Mouse (Mus musculus): ENCODE measurements around the gene Izumo4. TPM values are rescaled to one million over a fixed set of nuclear protein-coding genes. Genes with fewer than 3 reads are reported as not detected.

The Izumo4 gene
- polyA plus RNA-seq, 2 experiments, result 4.0 to 11.3 TPM

GRCm38 (mm10) chr10:80747410-80747809 is 45.4 kb downstream of the Izumo4 start:
- Histone ChIP-seq H3K4me3 (ENCODE audit: insufficient read depth in 1 of 2, low read depth in 2 of 2, low read length in 2 of 2) (no peak overlapping the region), H3K27ac (no peak overlapping the region), H3K9ac (replicated peaks) (no peak overlapping the region), H3K4me1 (replicated peaks; ENCODE audit: control insufficient read depth in 2 of 2, insufficient read depth in 2 of 2, low read length in 1 of 2) (peaks cover 21 to 25% of the 10 kb centered on the region in 2 experiments), H3K9me3 (ENCODE audit: control insufficient read depth, low read length) (no peaks in the 10 kb centered on the region), H3K36me3 (replicated peaks; ENCODE audit: control insufficient read depth, insufficient read depth, low read depth) (no peaks in the 10 kb centered on the region), H3K4me2 (ENCODE audit: low read depth) (no peak overlapping the region), H3K27me3 (ENCODE audit: control insufficient read depth, insufficient read depth, low read length) (no peaks in the 10 kb centered on the region)
- TF ChIP-seq CTCF (IDR thresholded peaks at IDR 0.05; ENCODE audit: low read depth) (peak; percentile 98), EP300 (IDR thresholded peaks at IDR 0.05; ENCODE audit: low read depth) (no peak)
- WGBS (ENCODE audit: insufficient replicate concordance), result 8% methylated on average over 3 of the region's 3 CpGs
- ATAC-seq (ENCODE audit: insufficient read depth) (no peak), DNase-seq (ENCODE audit: low read depth in 3 of 3, low spot score in 3 of 3) (peak; percentile 57 to 64 (median 62))

- no peak overlapping the region for H3K27ac ChIP-seq
- peaks cover 21 to 26% of the 10 kb centered on the region in 2 experiments for H3K4me1 ChIP-seq (replicated peaks; ENCODE audit: control insufficient read depth in 2 of 2, insufficient read depth in 2 of 2, low read length in 1 of 2)
- ATAC-seq (ENCODE audit: insufficient read depth) (no peak), DNase-seq (ENCODE audit: low read depth in 3 of 3, low spot score in 3 of 3) (peak in 2 of 3 experiments; percentile 57 to 58)
- no peak overlapping the region for H3K4me3 ChIP-seq (ENCODE audit: insufficient read depth in 1 of 2, low read depth in 2 of 2, low read length in 2 of 2)
- no peaks in the 10 kb centered on the region for H3K36me3 ChIP-seq (replicated peaks; ENCODE audit: control insufficient read depth, insufficient read depth, low read depth)
- H3K9me3 ChIP-seq (ENCODE audit: control insufficient read depth, low read length), result no peaks in the 10 kb centered on the region
- H3K9ac ChIP-seq (replicated peaks), result no peak overlapping the region
- TF ChIP-seq EP300 (IDR thresholded peaks at IDR 0.05; ENCODE audit: low read depth) (no peak), CTCF (IDR thresholded peaks at IDR 0.05; ENCODE audit: low read depth) (no peak)
- no peaks in the 10 kb centered on the region for H3K27me3 ChIP-seq (ENCODE audit: control insufficient read depth, insufficient read depth, low read length)
- 8% methylated on average over 6 of the region's 6 CpGs for WGBS (ENCODE audit: insufficient replicate concordance)
- H3K4me2 ChIP-seq (ENCODE audit: low read depth), result no peak overlapping the region
Measured at GRCm38 (mm10) chr10:80748609-80749008, 46.6 kb downstream of the Izumo4 start.

- ATAC-seq (ENCODE audit: insufficient read depth) (no peak), DNase-seq (ENCODE audit: low read depth in 3 of 3, low spot score in 3 of 3) (no peak)
- peaks cover 17 to 19% of the 10 kb centered on the region in 2 experiments for H3K4me1 ChIP-seq (replicated peaks; ENCODE audit: control insufficient read depth in 2 of 2, insufficient read depth in 2 of 2, low read length in 1 of 2)
- H3K27me3 ChIP-seq (ENCODE audit: control insufficient read depth, insufficient read depth, low read length), result no peaks in the 10 kb centered on the region
- H3K4me2 ChIP-seq (ENCODE audit: low read depth), result peak overlapping the region; percentile 76
- no peaks in the 10 kb centered on the region for H3K9me3 ChIP-seq (ENCODE audit: control insufficient read depth, low read length)
- WGBS (ENCODE audit: insufficient replicate concordance), result 2% methylated on average over 16 of the region's 16 CpGs
- TF ChIP-seq EP300 (IDR thresholded peaks at IDR 0.05; ENCODE audit: low read depth) (no peak), CTCF (IDR thresholded peaks at IDR 0.05; ENCODE audit: low read depth) (peak; percentile 64)
- H3K4me3 ChIP-seq (ENCODE audit: insufficient read depth in 1 of 2, low read depth in 2 of 2, low read length in 2 of 2), result peak overlapping the region; percentile 8 to 34
- H3K27ac ChIP-seq, result peak overlapping the region; percentile 12; the same call in 1 of the 2 replicates
- H3K9ac ChIP-seq (replicated peaks), result peak overlapping the region; percentile 23
- H3K36me3 ChIP-seq (replicated peaks; ENCODE audit: control insufficient read depth, insufficient read depth, low read depth), result no peaks in the 10 kb centered on the region
Measured at GRCm38 (mm10) chr10:80751188-80751832, 49.3 kb downstream of the Izumo4 start.

- ATAC-seq (ENCODE audit: insufficient read depth) (peak; percentile 59), DNase-seq (ENCODE audit: low read depth in 3 of 3, low spot score in 3 of 3) (peak; percentile 69 to 72 (median 72))
- Histone ChIP-seq H3K4me3 (ENCODE audit: insufficient read depth in 1 of 2, low read depth in 2 of 2, low read length in 2 of 2) (peak overlapping the region; percentile 8 to 34), H3K27ac (no peak overlapping the region), H3K27me3 (ENCODE audit: control insufficient read depth, insufficient read depth, low read length) (no peaks in the 10 kb centered on the region), H3K9me3 (ENCODE audit: control insufficient read depth, low read length) (no peaks in the 10 kb centered on the region), H3K4me2 (ENCODE audit: low read depth) (peak overlapping the region; percentile 76), H3K4me1 (replicated peaks; ENCODE audit: control insufficient read depth in 2 of 2, insufficient read depth in 2 of 2, low read length in 1 of 2) (peaks cover 24 to 27% of the 10 kb centered on the region in 2 experiments), H3K9ac (replicated peaks) (no peak overlapping the region; the same call in 1 of the 2 replicates), H3K36me3 (replicated peaks; ENCODE audit: control insufficient read depth, insufficient read depth, low read depth) (no peaks in the 10 kb centered on the region)
- WGBS (ENCODE audit: insufficient replicate concordance), result 4% methylated on average over 6 of the region's 6 CpGs
- TF ChIP-seq CTCF (IDR thresholded peaks at IDR 0.05; ENCODE audit: low read depth), result no peak
- no peak for TF ChIP-seq EP300 (IDR thresholded peaks at IDR 0.05; ENCODE audit: low read depth)
Measured at GRCm38 (mm10) chr10:80752079-80752625, 50.2 kb downstream of the Izumo4 start.

- WGBS (ENCODE audit: insufficient replicate concordance), result under 1% methylated on average over 54 of the region's 57 CpGs
- TF ChIP-seq CTCF (IDR thresholded peaks at IDR 0.05; ENCODE audit: low read depth), result no peak
- TF ChIP-seq EP300 (IDR thresholded peaks at IDR 0.05; ENCODE audit: low read depth), result no peak
- peaks cover 26 to 44% of the 10 kb centered on the region in 2 experiments for H3K4me1 ChIP-seq (replicated peaks; ENCODE audit: control insufficient read depth in 2 of 2, insufficient read depth in 2 of 2, low read length in 1 of 2)
Measured at GRCm38 (mm10) chr10:80754594-80755290, 52.8 kb downstream of the Izumo4 start, which contains the start of gene Dot1l. TSS of gene Dot1l (plus strand) at chr10:80755206.

More at GRCm38 (mm10) chr10:80754594-80755290, 52.8 kb downstream of the Izumo4 start, which contains the start of gene Dot1l:
- DNase-seq (ENCODE audit: low read depth in 3 of 3, low spot score in 3 of 3) (peak; percentile 94), ATAC-seq (ENCODE audit: insufficient read depth) (peak; percentile 92)
- no peaks in the 10 kb centered on the region for H3K9me3 ChIP-seq (ENCODE audit: control insufficient read depth, low read length)
- peak within 1 kb of the TSS; percentile 86 to 99 for H3K4me3 ChIP-seq (ENCODE audit: insufficient read depth in 1 of 2, low read depth in 2 of 2, low read length in 2 of 2)
- no peaks in the 10 kb centered on the region for H3K27me3 ChIP-seq (ENCODE audit: control insufficient read depth, insufficient read depth, low read length)
- peak within 1 kb of the TSS; percentile 84 for H3K9ac ChIP-seq (replicated peaks)
- H3K4me2 ChIP-seq (ENCODE audit: low read depth), result peak within 1 kb of the TSS; percentile 97
- peak within 1 kb of the TSS; percentile 50 for H3K27ac ChIP-seq
- no peaks in the 10 kb centered on the region for H3K36me3 ChIP-seq (replicated peaks; ENCODE audit: control insufficient read depth, insufficient read depth, low read depth)

Other genes starting within 250 kb of the Izumo4 start
- 0.02 TPM in 2 replicates for gene Onecut3, start 207.3 kb upstream of the Izumo4 start, polyA plus RNA-seq (2012; rRNA removed)
- not detected in 2 replicates for gene Onecut3, start 207.3 kb upstream of the Izumo4 start, polyA plus RNA-seq (2014; fragmentation: Nextera tagmentation; extraction: Ambion mirVana)
- 0.01 and 0.02 TPM in 2 replicates for gene Atp8b3, start 163.1 kb upstream of the Izumo4 start, polyA plus RNA-seq (2012; rRNA removed)
- 0.05 TPM in 1 of 2 replicates, not detected in the other for gene Atp8b3, start 163.1 kb upstream of the Izumo4 start, polyA plus RNA-seq (2014; fragmentation: Nextera tagmentation; extraction: Ambion mirVana)
- 19.1 and 24.8 TPM in 2 replicates for gene Rexo1, start 140.6 kb upstream of the Izumo4 start, polyA plus RNA-seq (2012; rRNA removed)
- 10.7 and 14.0 TPM in 2 replicates for gene Rexo1, start 140.6 kb upstream of the Izumo4 start, polyA plus RNA-seq (2014; fragmentation: Nextera tagmentation; extraction: Ambion mirVana)
- gene Klf16, start 124.9 kb upstream of the Izumo4 start, polyA plus RNA-seq (2012; rRNA removed), result 12.5 and 13.8 TPM in 2 replicates
- 10.6 and 12.3 TPM in 2 replicates for gene Klf16, start 124.9 kb upstream of the Izumo4 start, polyA plus RNA-seq (2014; fragmentation: Nextera tagmentation; extraction: Ambion mirVana)
- gene Abhd17a, start 111.8 kb upstream of the Izumo4 start, polyA plus RNA-seq (2012; rRNA removed), result 41.2 and 51.0 TPM in 2 replicates
- gene Abhd17a, start 111.8 kb upstream of the Izumo4 start, polyA plus RNA-seq (2014; fragmentation: Nextera tagmentation; extraction: Ambion mirVana), result 55.0 and 63.4 TPM in 2 replicates
- 22.0 and 27.6 TPM in 2 replicates for gene Scamp4, start 99.3 kb upstream of the Izumo4 start, polyA plus RNA-seq (2012; rRNA removed)
- gene Scamp4, start 99.3 kb upstream of the Izumo4 start, polyA plus RNA-seq (2014; fragmentation: Nextera tagmentation; extraction: Ambion mirVana), result 34.6 and 39.8 TPM in 2 replicates
- gene Adat3, start 99.3 kb upstream of the Izumo4 start, polyA plus RNA-seq (2012; rRNA removed), result 6.3 and 6.4 TPM in 2 replicates
- 3.8 and 4.9 TPM in 2 replicates for gene Adat3, start 99.3 kb upstream of the Izumo4 start, polyA plus RNA-seq (2014; fragmentation: Nextera tagmentation; extraction: Ambion mirVana)
- gene Gm49322, start 96.2 kb upstream of the Izumo4 start, polyA plus RNA-seq (2012; rRNA removed), result 1.2 and 1.3 TPM in 2 replicates
- 0.19 and 0.28 TPM in 2 replicates for gene Gm49322, start 96.2 kb upstream of the Izumo4 start, polyA plus RNA-seq (2014; fragmentation: Nextera tagmentation; extraction: Ambion mirVana)
- 46.9 and 51.3 TPM in 2 replicates for gene Csnk1g2, start 79.3 kb upstream of the Izumo4 start, polyA plus RNA-seq (2012; rRNA removed)
- 25.5 and 27.0 TPM in 2 replicates for gene Csnk1g2, start 79.3 kb upstream of the Izumo4 start, polyA plus RNA-seq (2014; fragmentation: Nextera tagmentation; extraction: Ambion mirVana)
- 8.2 and 11.3 TPM in 2 replicates for gene Btbd2, start 45.1 kb upstream of the Izumo4 start, polyA plus RNA-seq (2012; rRNA removed)
- 8.6 and 12.0 TPM in 2 replicates for gene Btbd2, start 45.1 kb upstream of the Izumo4 start, polyA plus RNA-seq (2014; fragmentation: Nextera tagmentation; extraction: Ambion mirVana)
- gene Mknk2, start 24.1 kb upstream of the Izumo4 start, polyA plus RNA-seq (2012; rRNA removed), result 59.7 and 69.1 TPM in 2 replicates
- gene Mknk2, start 24.1 kb upstream of the Izumo4 start, polyA plus RNA-seq (2014; fragmentation: Nextera tagmentation; extraction: Ambion mirVana), result 58.7 and 74.3 TPM in 2 replicates
- gene Mob3a, start 207 bp upstream of the Izumo4 start, polyA plus RNA-seq (2012; rRNA removed), result 13.0 and 15.8 TPM in 2 replicates
- 14.2 and 16.0 TPM in 2 replicates for gene Mob3a, start 207 bp upstream of the Izumo4 start, polyA plus RNA-seq (2014; fragmentation: Nextera tagmentation; extraction: Ambion mirVana)
- gene Ap3d1, start 40.1 kb downstream of the Izumo4 start, polyA plus RNA-seq (2012; rRNA removed), result 24.5 and 26.2 TPM in 2 replicates
- 20.1 and 22.4 TPM in 2 replicates for gene Ap3d1, start 40.1 kb downstream of the Izumo4 start, polyA plus RNA-seq (2014; fragmentation: Nextera tagmentation; extraction: Ambion mirVana)
- 11.5 and 11.6 TPM in 2 replicates for gene Dot1l, start 53.0 kb downstream of the Izumo4 start, polyA plus RNA-seq (2012; rRNA removed)
- gene Dot1l, start 53.0 kb downstream of the Izumo4 start, polyA plus RNA-seq (2014; fragmentation: Nextera tagmentation; extraction: Ambion mirVana), result 7.1 and 8.3 TPM in 2 replicates
- 26.1 and 35.6 TPM in 2 replicates for gene Sf3a2, start 96.0 kb downstream of the Izumo4 start, polyA plus RNA-seq (2012; rRNA removed)
- gene Sf3a2, start 96.0 kb downstream of the Izumo4 start, polyA plus RNA-seq (2014; fragmentation: Nextera tagmentation; extraction: Ambion mirVana), result 36.1 and 40.7 TPM in 2 replicates
- 46.7 and 50.8 TPM in 2 replicates for gene Plekhj1, start 96.4 kb downstream of the Izumo4 start, polyA plus RNA-seq (2012; rRNA removed)
- gene Plekhj1, start 96.4 kb downstream of the Izumo4 start, polyA plus RNA-seq (2014; fragmentation: Nextera tagmentation; extraction: Ambion mirVana), result 77.0 and 85.0 TPM in 2 replicates
- 0.31 and 0.36 TPM in 2 replicates for gene Amh, start 103.1 kb downstream of the Izumo4 start, polyA plus RNA-seq (2012; rRNA removed)
- 0.08 TPM in 1 of 2 replicates, not detected in the other for gene Amh, start 103.1 kb downstream of the Izumo4 start, polyA plus RNA-seq (2014; fragmentation: Nextera tagmentation; extraction: Ambion mirVana)
- gene Jsrp1, start 111.3 kb downstream of the Izumo4 start, polyA plus RNA-seq (2012; rRNA removed), result 0.15 TPM in 1 of 2 replicates, not detected in the other
- not detected in 2 replicates for gene Jsrp1, start 111.3 kb downstream of the Izumo4 start, polyA plus RNA-seq (2014; fragmentation: Nextera tagmentation; extraction: Ambion mirVana)
- gene Oaz1, start 124.5 kb downstream of the Izumo4 start, polyA plus RNA-seq (2012; rRNA removed), result 673 and 795 TPM in 2 replicates
- gene Oaz1, start 124.5 kb downstream of the Izumo4 start, polyA plus RNA-seq (2014; fragmentation: Nextera tagmentation; extraction: Ambion mirVana), result 1,285 and 1,384 TPM in 2 replicates
- gene Lingo3, start 141.9 kb downstream of the Izumo4 start, polyA plus RNA-seq (2012; rRNA removed), result 0.01 TPM in 1 of 2 replicates, not detected in the other
- gene Lingo3, start 141.9 kb downstream of the Izumo4 start, polyA plus RNA-seq (2014; fragmentation: Nextera tagmentation; extraction: Ambion mirVana), result 0.04 TPM in 1 of 2 replicates, not detected in the other
- gene Lsm7, start 153.0 kb downstream of the Izumo4 start, polyA plus RNA-seq (2012; rRNA removed), result 196 and 215 TPM in 2 replicates
- gene Lsm7, start 153.0 kb downstream of the Izumo4 start, polyA plus RNA-seq (2014; fragmentation: Nextera tagmentation; extraction: Ambion mirVana), result 178 and 181 TPM in 2 replicates
- gene Sppl2b, start 153.1 kb downstream of the Izumo4 start, polyA plus RNA-seq (2012; rRNA removed), result 76.1 and 82.4 TPM in 2 replicates
- gene Sppl2b, start 153.1 kb downstream of the Izumo4 start, polyA plus RNA-seq (2014; fragmentation: Nextera tagmentation; extraction: Ambion mirVana), result 34.7 and 44.5 TPM in 2 replicates
- 0.05 and 0.06 TPM in 2 replicates for gene Tmprss9, start 169.7 kb downstream of the Izumo4 start, polyA plus RNA-seq (2012; rRNA removed)
- not detected in 2 replicates for gene Tmprss9, start 169.7 kb downstream of the Izumo4 start, polyA plus RNA-seq (2014; fragmentation: Nextera tagmentation; extraction: Ambion mirVana)
- gene Timm13, start 198.8 kb downstream of the Izumo4 start, polyA plus RNA-seq (2012; rRNA removed), result 114 and 145 TPM in 2 replicates
- 201 and 208 TPM in 2 replicates for gene Timm13, start 198.8 kb downstream of the Izumo4 start, polyA plus RNA-seq (2014; fragmentation: Nextera tagmentation; extraction: Ambion mirVana)
- gene Lmnb2, start 216.1 kb downstream of the Izumo4 start, polyA plus RNA-seq (2012; rRNA removed), result 9.5 and 11.3 TPM in 2 replicates
- 2.8 and 3.2 TPM in 2 replicates for gene Lmnb2, start 216.1 kb downstream of the Izumo4 start, polyA plus RNA-seq (2014; fragmentation: Nextera tagmentation; extraction: Ambion mirVana)
- 1.3 and 1.9 TPM in 2 replicates for gene Gadd45b, start 227.9 kb downstream of the Izumo4 start, polyA plus RNA-seq (2012; rRNA removed)
- gene Gadd45b, start 227.9 kb downstream of the Izumo4 start, polyA plus RNA-seq (2014; fragmentation: Nextera tagmentation; extraction: Ambion mirVana), result 2.0 and 2.7 TPM in 2 replicates